Mouse (Mus musculus) left cerebral cortex, postnatal 4 days (tissue): ENCODE results near the gene Omt2a. TPM values are rescaled to one million over a fixed set of nuclear protein-coding genes. Genes with fewer than 3 reads are reported as not detected.
A peak's percentile ranks its signal among the peaks of the same experiment; 100 is the strongest.
"Not testable (repeated sequence)": the region's sequence is repeated elsewhere in the genome, so short reads cannot be mapped to it uniquely, and the experiment has no call there.

Source experiments
- DNase-seq: peaks from one replicate; pipeline ENCODE4 v3.0.0-alpha.2; 2022
- intact Hi-C: fragments of 180-260 bp; cut with DNase I; formaldehyde crosslinking; loops from one replicate; pipeline ENCODE4 v1.15.1; 2025
- total RNA-seq, 2 experiments: library from RNA; stranded (reverse); gene quantifications; 2 replicates each; pipeline ENCODE4 v1.2.3; 2021

Gene Omt2a
- not detected for total RNA-seq

GRCm38 (mm10) chr9:78314696-78315095 lies at the start of gene Omt2a:
Gene Omt2a, minus strand, starts transcription at chr9:78314796.
- intact Hi-C loops: no loop called here
- no peak for DNase-seq

DNA sequence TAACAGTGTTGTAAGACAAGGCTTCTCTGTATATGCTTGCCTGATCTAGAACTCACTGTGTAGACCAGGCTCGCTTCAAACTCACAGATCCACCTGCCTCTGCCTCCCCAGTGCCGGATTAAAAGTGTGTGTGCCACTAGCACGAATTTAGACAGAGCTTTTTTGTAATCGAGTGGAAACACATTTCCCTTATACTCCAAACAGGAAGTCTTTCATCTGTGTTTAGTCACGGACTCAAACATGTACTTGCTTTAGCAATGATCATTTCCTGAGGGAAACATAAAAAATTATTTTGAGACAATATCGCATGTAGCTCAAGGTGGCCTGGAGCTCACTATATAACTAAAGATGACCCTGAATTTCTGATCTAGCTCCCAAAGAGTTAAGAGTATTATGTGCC lies 48.8 kb upstream of the Omt2a start:
- intact Hi-C loops: no loop called here
- DNase-seq: no peak

GRCm38 (mm10) chr9:78360484-78360872 lies 45.9 kb upstream of the Omt2a start:
- intact Hi-C loops: no loop called here
- DNase-seq: no peak

GRCm38 (mm10) chr9:78359750-78360483 lies 45.3 kb upstream of the Omt2a start:
- no peak for DNase-seq
- intact Hi-C loops: no loop called here

- peak; percentile 68 for DNase-seq
- intact Hi-C loops: no loop called here
Observed at GRCm38 (mm10) chr9:78358053-78358452, 43.5 kb upstream of the Omt2a start.

DNA sequence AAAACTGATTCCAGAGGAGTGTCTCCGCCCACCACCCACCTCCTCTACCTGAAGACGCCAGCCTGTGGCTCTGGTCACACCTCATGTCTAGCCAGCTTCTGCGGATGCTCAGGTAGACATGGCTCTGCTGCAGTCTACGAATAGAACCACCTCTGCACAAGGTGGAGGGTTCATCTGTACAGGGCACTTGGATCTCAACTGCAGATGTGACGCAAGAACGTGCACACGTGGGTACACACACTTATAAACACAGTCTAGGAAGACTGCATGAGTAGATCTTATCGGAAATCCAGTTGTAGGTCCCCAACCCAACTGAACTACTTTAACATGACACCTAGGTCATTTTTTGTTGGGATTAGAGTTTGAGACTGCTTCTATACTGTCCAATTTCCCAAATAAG lies 41.0 kb upstream of the Omt2a start, which contains the start of gene Gsta2:
TSS of gene Gsta2 (minus strand) at position 178 of the 400 bp plus-strand sequence.
- DNase-seq: no peak
- intact Hi-C loops: no loop called here

GRCm38 (mm10) chr9:78354665-78355578 lies 40.3 kb upstream of the Omt2a start:
- DNase-seq: no peak
- intact Hi-C loops: no loop called here

- no peak for DNase-seq
- intact Hi-C loops: no loop called here
Observed at GRCm38 (mm10) chr9:78351504-78352220, 37.1 kb upstream of the Omt2a start.

GRCm38 (mm10) chr9:78350007-78350406 lies 35.4 kb upstream of the Omt2a start:
- intact Hi-C loops, DNase-seq: not testable (repeated sequence)

DNA sequence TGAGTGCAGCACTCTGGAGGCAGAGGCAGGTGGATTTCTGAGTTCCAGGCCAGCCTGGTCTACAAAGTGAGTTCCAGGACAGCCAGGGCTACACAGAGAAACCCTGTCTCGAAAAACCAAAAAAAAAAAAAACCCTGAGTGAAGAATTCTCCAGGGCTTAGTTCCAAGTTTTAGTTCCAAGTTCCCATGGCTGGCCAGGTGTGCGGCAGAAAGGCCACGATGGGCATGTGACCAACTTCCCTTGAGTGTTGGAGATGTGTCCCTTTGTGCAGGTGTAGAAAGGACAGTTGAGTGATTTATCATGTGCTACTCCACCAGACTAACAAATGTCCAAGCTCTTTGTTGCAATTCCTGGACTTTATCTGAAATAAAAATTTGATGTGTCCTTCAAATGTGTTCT lies 34.5 kb upstream of the Omt2a start:
- DNase-seq, intact Hi-C loops: not testable (repeated sequence)

DNA sequence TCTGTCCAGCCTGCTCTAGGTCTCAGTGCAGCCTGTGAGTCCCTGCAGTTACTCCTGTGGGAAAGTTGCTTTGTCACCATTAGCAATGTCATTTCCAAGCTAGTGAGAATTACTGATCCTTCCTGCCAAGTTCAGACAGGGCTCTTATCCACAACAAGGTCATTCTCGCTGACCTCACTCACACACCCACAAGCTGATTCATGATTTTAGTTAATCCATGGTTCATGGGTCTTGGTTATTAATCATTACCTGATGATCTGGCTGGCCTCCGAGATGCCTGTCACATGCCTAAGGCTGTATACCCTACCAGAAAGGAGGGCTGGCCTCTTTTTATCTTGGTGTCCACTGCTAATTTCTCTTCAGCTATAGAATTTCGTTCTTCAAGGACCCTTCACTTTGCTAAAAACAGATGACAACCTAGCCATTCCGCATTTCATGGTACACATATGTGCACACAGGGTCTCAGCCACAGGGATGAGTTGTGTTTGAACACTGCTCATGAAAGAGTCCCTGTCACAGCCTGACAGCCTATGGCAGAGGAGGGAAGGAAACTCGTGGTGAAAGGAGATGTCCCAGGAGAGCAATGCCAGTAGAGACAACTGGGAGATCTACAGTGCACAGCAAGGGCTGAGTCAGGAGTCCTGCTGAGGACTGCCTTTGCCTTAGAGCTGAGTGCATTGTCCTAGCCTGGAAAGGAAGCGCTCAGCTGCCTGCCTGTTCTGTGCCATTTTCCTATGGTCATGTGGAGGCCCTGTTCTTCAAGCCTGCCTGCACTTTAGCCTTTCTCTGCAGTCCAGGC lies 33.8 kb upstream of the Omt2a start:
- DNase-seq, intact Hi-C loops: not testable (repeated sequence)

DNA sequence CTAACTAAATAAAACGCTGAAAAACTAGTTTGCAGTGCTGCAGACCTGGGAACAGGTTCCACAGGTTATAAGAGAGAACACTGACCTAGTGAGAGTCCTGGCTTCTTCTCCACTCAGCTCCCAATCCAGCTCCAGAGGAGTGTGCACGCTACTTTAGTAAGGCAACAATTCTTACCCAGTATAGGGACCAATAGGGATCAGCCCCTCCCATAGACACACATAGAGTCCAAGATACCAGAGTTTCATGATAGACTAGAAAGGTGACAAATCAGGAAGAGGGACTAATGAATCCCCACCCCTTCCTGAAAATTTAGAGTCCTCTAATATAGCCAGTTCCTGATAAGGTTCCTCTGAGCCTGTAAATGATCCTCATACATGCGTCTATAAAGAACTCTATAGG lies 32.4 kb upstream of the Omt2a start:
- intact Hi-C loops: no loop called here
- DNase-seq: no peak

DNA sequence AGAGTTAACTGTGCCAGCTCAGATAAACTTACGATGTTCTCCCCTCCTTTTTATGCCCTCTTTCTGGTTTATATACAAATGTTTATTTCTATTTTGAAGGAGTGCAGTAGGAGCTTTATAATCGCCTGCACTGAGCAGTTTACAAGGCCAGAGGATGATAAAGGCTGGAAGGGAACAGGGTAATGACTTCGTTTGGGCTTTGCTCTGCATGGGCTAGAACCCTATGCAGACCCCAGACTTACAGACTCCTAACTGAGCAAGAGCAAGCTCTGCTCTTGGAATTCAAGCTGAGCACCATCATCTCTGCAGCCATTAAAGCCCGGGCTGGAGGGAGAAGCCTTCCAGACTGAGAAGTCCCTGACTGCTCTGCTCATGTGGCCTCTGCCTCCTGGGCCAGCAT lies 30.6 kb upstream of the Omt2a start:
- DNase-seq, intact Hi-C loops: not testable (repeated sequence)

DNA sequence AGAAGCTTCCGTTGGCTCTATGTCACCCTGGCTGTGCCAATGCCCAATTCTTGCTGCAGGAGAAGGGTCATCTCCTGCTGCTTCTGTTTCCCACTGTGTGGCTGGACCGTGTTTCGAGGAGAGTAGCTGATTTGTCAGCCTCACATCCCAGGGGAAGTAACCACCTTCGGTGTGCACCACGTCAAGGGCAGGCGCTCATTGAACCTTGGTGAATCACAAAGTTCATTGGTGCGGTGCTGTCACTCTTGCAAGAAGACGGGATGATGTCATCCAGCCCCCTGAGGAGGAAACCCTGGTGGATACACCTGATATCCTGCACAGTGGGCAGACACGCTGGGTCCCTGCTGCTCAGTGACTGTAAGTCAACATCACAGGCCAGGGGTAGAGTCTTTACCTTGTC lies 28.5 kb upstream of the Omt2a start:
- intact Hi-C loops: not testable (repeated sequence)

DNA sequence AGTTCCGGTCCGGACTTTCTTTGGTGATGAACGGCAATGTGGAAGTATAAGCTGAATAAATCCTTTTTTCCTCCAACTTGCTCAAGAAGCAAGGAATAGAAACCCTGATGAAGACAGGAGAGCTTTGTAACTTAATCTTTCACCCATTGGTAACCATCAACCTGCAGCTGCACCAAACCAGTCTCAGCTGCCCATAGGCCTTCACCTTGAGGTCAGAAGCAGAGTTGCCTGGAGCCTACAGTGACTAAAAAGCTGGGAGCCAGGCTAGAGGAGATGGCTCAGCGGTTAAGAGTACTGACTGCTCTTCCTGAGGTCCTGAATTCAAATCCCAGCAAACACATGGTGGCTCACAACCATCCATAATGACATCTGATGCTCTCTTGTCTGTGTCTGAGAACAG lies 27.9 kb upstream of the Omt2a start:
- intact Hi-C loops, DNase-seq: not testable (repeated sequence)

More for the DNA sequence above, 28.5 kb upstream of the Omt2a start:
- DNase-seq: not testable (repeated sequence)

DNA sequence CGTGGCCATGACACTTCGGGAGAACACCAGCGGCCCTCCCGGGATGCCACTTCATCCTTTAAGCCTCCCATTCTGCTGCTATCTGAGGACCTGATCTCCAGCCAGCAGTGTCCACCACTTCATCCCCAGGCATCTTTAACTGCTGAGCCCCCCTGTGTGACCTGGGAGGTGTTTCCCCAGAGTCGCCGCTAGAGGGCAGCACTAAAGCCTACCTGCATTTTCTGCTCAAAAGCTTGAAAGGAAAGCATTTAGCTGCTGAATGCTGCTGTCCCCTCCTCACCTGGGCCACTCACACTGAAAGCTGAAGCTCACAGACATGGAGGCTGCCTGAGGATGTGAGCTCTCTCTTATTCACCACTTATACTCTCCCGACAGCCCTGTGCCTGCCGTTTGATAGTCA lies 25.7 kb upstream of the Omt2a start:
- peak; percentile 31 for DNase-seq
- intact Hi-C loops: not testable (repeated sequence)

GRCm38 (mm10) chr9:78337050-78337449 lies 22.5 kb upstream of the Omt2a start:
- DNase-seq: peak; percentile 11
- intact Hi-C loops: not testable (repeated sequence)

- intact Hi-C loops, DNase-seq: not testable (repeated sequence)
Observed at GRCm38 (mm10) chr9:78327289-78327688, 12.7 kb upstream of the Omt2a start, which contains the start of gene Omt2b. Gene Omt2b, plus strand, starts transcription at chr9:78327589.

GRCm38 (mm10) chr9:78319499-78319898 lies 4.9 kb upstream of the Omt2a start:
- intact Hi-C loops: no loop called here
- no peak for DNase-seq

DNA sequence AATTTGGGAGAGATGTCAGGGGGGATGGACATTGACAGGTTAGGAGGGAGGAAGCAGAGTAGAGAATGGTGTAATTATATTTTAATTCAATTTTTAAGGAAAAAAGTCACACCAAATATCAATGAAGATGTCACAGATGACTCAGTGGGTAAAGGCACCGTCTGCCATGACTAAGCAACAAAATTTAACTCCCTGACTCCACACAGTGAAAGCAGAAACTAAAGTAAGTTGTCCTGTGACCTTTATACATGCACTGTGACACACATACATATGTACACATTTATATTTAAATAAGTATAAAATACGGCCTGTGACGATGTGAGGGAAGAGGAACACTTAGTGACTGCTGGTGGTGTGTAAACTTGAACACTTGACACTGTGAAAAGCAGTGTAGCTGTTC lies 6.5 kb downstream of the Omt2a start:
- intact Hi-C loops: not testable (repeated sequence)

More for the DNA sequence above, 6.5 kb downstream of the Omt2a start:
- DNase-seq: not testable (repeated sequence)
